Mouse (Mus musculus) ES-E14 (cell line): ENCODE data around the gene Hnf1b. TPM values are rescaled to one million over a fixed set of nuclear protein-coding genes. Genes with fewer than 3 reads are reported as not detected.

Experiments
- DNase-seq: peaks from one replicate; pipeline ENCODE4 v3.0.0-alpha.2; 2013; ENCODE audit warnings: low read depth, low spot score
- H3K27ac ChIP-seq: 2 replicates; pipeline ENCODE4 v1.5.1; 2012; ENCODE audit warnings: low read depth, mild to moderate bottlenecking, low read length, moderate library complexity, mixed read lengths; ENCODE audit not compliant: poor library complexity, insufficient read depth, severe bottlenecking
- H3K36me3 ChIP-seq: 2 replicates; pipeline ENCODE4 v1.6.1; 2012; ENCODE audit warnings: mild to moderate bottlenecking, low read length, moderate library complexity, mixed read lengths; ENCODE audit not compliant: control insufficient read depth, poor library complexity, insufficient read depth, severe bottlenecking
- H3K4me1 ChIP-seq, 2 experiments: fragments of 150-350 bp in 1 of 2; sonication (generic) in 1 of 2; 2 replicates each; pipeline ENCODE4 v1.6.1; 2012; ENCODE audit warnings: low read length in 2 of 2, mild to moderate bottlenecking in 1 of 2, mixed read lengths in 1 of 2; ENCODE audit not compliant: control insufficient read depth in 2 of 2, insufficient read depth in 2 of 2, poor library complexity in 1 of 2
- H3K4me3 ChIP-seq, 2 experiments: fragments of 150-350 bp in 1 of 2; sonication (generic) in 1 of 2; 2 replicates each; pipeline ENCODE4 v1.5.1; 2012; ENCODE audit warnings: low read length in 2 of 2, low read depth in 1 of 2, mild to moderate bottlenecking in 1 of 2, mixed read lengths in 1 of 2; ENCODE audit not compliant: insufficient read depth in 1 of 2, poor library complexity in 1 of 2, severe bottlenecking in 1 of 2
- H3K9ac ChIP-seq: 2 replicates; pipeline ENCODE4 v1.6.1; 2012; ENCODE audit warnings: low read depth, mild to moderate bottlenecking, low read length, mixed read lengths; ENCODE audit not compliant: poor library complexity, insufficient read depth, severe bottlenecking
- H3K9me3 ChIP-seq: fragments of 150-350 bp; sonication (generic); 2 replicates; pipeline ENCODE4 v1.6.1; 2012; ENCODE audit warnings: low read depth, mild to moderate bottlenecking, low read length; ENCODE audit not compliant: control insufficient read depth, insufficient read depth
- CHD2 ChIP-seq: IDR thresholded peaks from 2 replicates; pipeline ENCODE4 v1.6.1; 2014; ENCODE audit warnings: mild to moderate bottlenecking, low read depth, low read length, inconsistent platforms
- HCFC1 ChIP-seq: IDR thresholded peaks from 2 replicates; pipeline ENCODE4 v1.6.1; 2012; ENCODE audit warnings: low read length, inconsistent platforms, borderline replicate concordance; ENCODE audit not compliant: insufficient read depth
- MAFK ChIP-seq: IDR thresholded peaks from 2 replicates; pipeline ENCODE4 v1.6.1; 2014; ENCODE audit warnings: mild to moderate bottlenecking, low read depth, low read length, inconsistent platforms; ENCODE audit not compliant: insufficient read depth
- ZC3H11A ChIP-seq: IDR thresholded peaks from 2 replicates; pipeline ENCODE4 v1.6.1; 2012; ENCODE audit warnings: low read depth, mild to moderate bottlenecking, inconsistent platforms, low read length, borderline replicate concordance
- ZNF384 ChIP-seq: IDR thresholded peaks from 2 replicates; pipeline ENCODE4 v1.6.1; 2012; ENCODE audit warnings: low read depth, low read length, inconsistent platforms
- in situ Hi-C, 2 experiments: fragments of 600-800 bp; cut with MboI; formaldehyde crosslinking; loops; one replicate each; pipeline ENCODE4 v1.15.1; 2025; ENCODE audit warnings: low sequenced_read_pairs in 2 of 2, inconsistent platforms in 1 of 2; ENCODE audit not compliant: unreplicated experiment in 2 of 2
- total RNA-seq: library from RNA; depleted of rRNA; stranded (reverse); fragments of 300-350 nt; gene quantifications from 2 replicates; pipeline ENCODE4 v1.2.3, GENCODE M21; 2012

The Hnf1b gene
- total RNA-seq, 1 experiment: 0.40 TPM

DNA sequence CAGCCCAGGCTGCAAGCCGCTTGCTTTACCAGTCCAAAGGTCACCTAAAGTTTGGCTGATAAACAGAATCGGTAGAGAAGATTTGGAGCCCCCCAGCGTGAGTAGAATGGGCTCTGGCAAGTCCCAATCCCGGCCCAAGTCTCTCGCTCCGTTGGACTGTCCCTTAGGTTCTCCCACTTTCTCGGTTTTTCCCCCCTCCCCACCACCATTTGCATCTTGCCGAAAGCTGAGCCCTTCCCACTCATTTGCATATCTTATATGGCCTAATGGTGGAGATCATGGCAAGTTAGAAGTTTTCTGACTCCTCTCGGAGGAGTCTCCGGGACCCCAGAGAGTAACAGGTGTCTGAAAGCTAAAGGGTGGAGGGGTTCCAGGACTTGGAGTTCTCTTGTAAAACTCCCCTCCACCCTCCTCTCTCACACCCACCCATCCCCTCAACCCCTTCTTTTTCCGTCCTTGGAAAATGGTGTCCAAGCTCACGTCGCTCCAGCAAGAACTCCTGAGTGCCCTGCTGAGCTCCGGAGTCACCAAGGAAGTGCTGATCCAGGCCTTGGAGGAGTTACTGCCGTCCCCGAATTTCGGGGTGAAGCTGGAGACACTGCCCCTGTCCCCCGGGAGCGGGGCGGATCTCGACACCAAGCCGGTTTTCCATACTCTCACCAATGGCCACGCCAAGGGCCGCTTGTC, 866 bp downstream of the Hnf1b start:
- Histone ChIP-seq H3K9me3 (no peaks in the 10 kb centered on the region), H3K4me3 (peak overlapping the region; percentile 41 to 44), H3K36me3 (no peaks in the 10 kb centered on the region), H3K27ac (no peak overlapping the region), H3K4me1 (no peaks in the 10 kb centered on the region; a peak in 2 of 4 replicates), H3K9ac (no peak overlapping the region)
- TF ChIP-seq ZC3H11A (no peak), ZNF384 (no peak), CHD2 (no peak), HCFC1 (no peak), MAFK (no peak)
- DNase-seq: no peak
- in situ Hi-C loops: loop anchor here (10.0 kb wide), 1 partner anchor 674 kb away; the partner anchor contains the start of gene Lhx1 (in 2 of the 2)

DNA sequence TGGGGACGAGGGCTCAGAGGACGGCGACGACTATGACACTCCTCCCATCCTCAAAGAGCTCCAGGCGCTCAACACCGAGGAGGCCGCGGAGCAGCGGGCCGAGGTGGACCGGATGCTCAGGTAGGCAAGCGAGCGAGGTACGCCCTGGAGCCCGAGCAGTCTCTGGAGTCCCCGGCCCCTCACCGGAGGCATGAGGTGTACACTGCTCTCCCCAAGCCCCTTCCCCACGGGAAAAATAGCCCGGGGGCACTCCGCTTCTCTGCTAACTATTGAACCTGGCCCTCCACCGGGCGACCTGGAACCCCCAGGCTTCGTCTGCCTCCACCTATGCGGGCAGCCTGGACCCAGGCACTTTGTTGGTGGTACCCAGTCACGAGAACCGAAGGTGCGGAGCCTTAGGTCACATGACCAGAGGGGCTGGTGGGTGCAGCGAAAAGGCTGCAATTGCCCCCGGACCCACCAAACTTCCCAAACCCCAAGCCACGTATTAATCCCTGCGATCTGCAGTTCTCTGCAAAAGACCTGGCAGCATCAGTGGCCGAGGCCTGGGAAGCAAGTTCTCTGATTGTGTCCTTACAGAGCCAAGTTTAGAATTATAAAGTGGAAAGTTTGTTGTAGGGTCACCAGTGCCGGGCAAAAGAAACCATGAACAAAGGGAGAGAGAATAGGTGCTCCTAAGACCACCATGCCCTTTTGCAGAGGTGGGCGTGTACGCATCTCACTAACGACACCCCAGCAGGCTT, 1.6 kb downstream of the Hnf1b start:
- Histone ChIP-seq H3K4me1 (no peaks in the 10 kb centered on the region; a peak in 2 of 4 replicates), H3K27ac (no peak overlapping the region), H3K4me3 (peak overlapping the region; percentile 41 to 44), H3K36me3 (no peaks in the 10 kb centered on the region), H3K9ac (no peak overlapping the region), H3K9me3 (no peaks in the 10 kb centered on the region)
- TF ChIP-seq ZC3H11A (no peak), HCFC1 (no peak), ZNF384 (no peak), MAFK (no peak), CHD2 (no peak)
- in situ Hi-C loops: loop anchor here (10.0 kb wide), 1 partner anchor 673 kb away; the partner anchor contains the start of gene Lhx1 (in 2 of the 2)
- no peak for DNase-seq

DNA sequence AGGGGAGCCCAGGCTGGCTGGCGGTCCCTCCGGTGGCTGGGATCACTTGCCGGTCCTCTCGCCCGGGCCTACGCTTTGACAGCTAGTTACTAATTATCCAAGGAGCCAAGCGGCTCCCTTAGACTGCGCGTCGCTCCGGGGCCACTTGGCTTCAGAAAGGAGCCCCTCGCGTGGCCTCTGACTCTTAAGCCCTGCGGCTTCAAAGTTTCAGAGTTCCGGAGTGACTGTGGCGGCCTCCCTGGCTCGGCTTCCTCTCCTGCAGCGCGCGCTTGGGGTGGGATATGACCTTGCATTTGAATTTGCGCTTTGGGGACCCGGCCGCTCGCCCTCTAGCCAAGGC, 2.1 kb downstream of the Hnf1b start:
- H3K4me3 ChIP-seq: peak overlapping the region in 1 of 2 experiments; percentile 41; a peak in 2 of 4 replicates
- in situ Hi-C loops: loop anchor here (10.0 kb wide), 1 partner anchor 673 kb away; the partner anchor contains the start of gene Lhx1 (in 2 of the 2)
- H3K36me3 ChIP-seq: no peaks in the 10 kb centered on the region
- H3K9ac ChIP-seq: no peak overlapping the region
- no peaks in the 10 kb centered on the region; a peak in 2 of 4 replicates for H3K4me1 ChIP-seq
- no peak for TF ChIP-seq ZNF384
- TF ChIP-seq HCFC1: no peak
- no peak for TF ChIP-seq ZC3H11A
- TF ChIP-seq CHD2: no peak
- no peak for TF ChIP-seq MAFK
- no peak overlapping the region for H3K27ac ChIP-seq
- no peak for DNase-seq
- H3K9me3 ChIP-seq: no peaks in the 10 kb centered on the region

DNA sequence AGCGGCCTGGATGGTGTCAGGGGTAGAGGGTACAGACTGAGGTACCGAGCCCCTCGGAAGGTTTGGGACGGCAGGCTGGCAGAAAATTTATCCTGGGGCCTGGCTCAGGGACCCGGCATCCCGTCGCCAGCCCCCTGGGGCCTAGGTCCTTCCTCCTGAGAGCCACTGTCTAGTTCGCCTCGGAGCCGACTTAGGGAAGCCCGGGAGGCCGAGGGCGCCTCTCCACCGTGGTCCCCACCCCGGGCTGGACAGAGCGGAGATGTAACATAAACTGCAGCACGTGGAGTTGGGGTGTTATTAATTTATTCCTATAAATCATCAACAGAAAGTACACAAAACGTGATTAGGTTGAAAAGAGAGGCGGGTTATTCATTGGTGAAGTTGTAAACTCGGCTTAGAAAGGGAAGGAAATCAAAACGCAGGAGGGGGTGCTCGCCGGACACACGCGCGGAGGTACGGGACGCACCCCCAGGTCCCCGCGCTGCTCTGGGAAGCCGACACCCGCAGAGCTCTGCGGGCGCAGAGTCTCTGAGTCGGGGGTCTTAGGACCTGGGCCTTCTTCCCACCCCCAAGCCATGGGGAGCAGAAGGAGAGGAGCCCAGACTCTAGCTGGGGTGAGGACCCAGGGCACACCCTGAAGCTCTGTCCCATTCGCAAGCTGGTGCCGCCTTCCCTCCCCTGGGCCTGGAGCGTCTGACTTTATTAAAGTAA, 2.8 kb downstream of the Hnf1b start:
- no peak overlapping the region for H3K27ac ChIP-seq
- peak overlapping the region; percentile 41 to 61; a peak in 3 of 4 replicates for H3K4me3 ChIP-seq
- DNase-seq: no peak
- no peaks in the 10 kb centered on the region; a peak in 2 of 4 replicates for H3K4me1 ChIP-seq
- in situ Hi-C loops: loop anchor here (10.0 kb wide), 1 partner anchor 672 kb away; the partner anchor contains the start of gene Lhx1 (in 2 of the 2)
- H3K36me3 ChIP-seq: no peaks in the 10 kb centered on the region
- no peaks in the 10 kb centered on the region for H3K9me3 ChIP-seq
- no peak overlapping the region for H3K9ac ChIP-seq
- no peak for TF ChIP-seq CHD2
- no peak for TF ChIP-seq MAFK
- no peak for TF ChIP-seq ZNF384
- no peak for TF ChIP-seq HCFC1
- TF ChIP-seq ZC3H11A: no peak
